Mouse (Mus musculus) cerebellum, adult 9-10 months (tissue): ENCODE data around the gene Calhm3.

Experiments
- DNase-seq: peaks from one replicate; pipeline ENCODE4 v3.0.0; 2022

Gene Calhm3

GRCm38 (mm10) chr19:47104641-47105271 lies 52.8 kb downstream of the Calhm3 start:
- no peak for DNase-seq
